Comparison of ENCODE assay signal across 8 mouse cellular contexts in genomic region chr2:156722752-156723151, GRCm38 (mm10). TPM values are rescaled to one million over a fixed set of nuclear protein-coding genes. Genes with fewer than 3 reads are reported as not detected.
A peak's percentile ranks its signal among the peaks of the same experiment; 100 is the strongest.
DNase-seq lines count a peak whose midpoint lies in the region; ATAC-seq and TF ChIP-seq lines count a peak whose summit lies in the region.

No protein-coding gene starts in this region.

- no peak overlapping the region for H3K27ac ChIP-seq in kidney, postnatal 0 days
- H3K27ac ChIP-seq in embryonic fibroblast, embryonic 13.5 days (ENCODE audit: insufficient read depth, low read length): no peak overlapping the region
- H3K27ac ChIP-seq in intestine, embryonic 14.5 days (ENCODE audit: low read depth): no peak overlapping the region
- H3K27ac ChIP-seq in midbrain, embryonic 16.5 days (ENCODE audit: low read length): peak overlapping the region; percentile 97; the same call in 1 of the 2 replicates
- no peak overlapping the region for H3K27ac ChIP-seq in thymus, adult 2 months (ENCODE audit: control insufficient read depth, insufficient read depth, low read length)

- peak overlapping the region; percentile 85 for H3K4me2 ChIP-seq in kidney, postnatal 0 days (ENCODE audit: low read length)
- peak overlapping the region; percentile 80 for H3K4me2 ChIP-seq in intestine, embryonic 14.5 days (ENCODE audit: low read length)
- peak overlapping the region; percentile 89 for H3K4me2 ChIP-seq in midbrain, embryonic 16.5 days (ENCODE audit: low read length)

- no peak for TF ChIP-seq CTCF in kidney, postnatal 0 days (IDR thresholded peaks at IDR 0.05; ENCODE audit: low read depth)
- TF ChIP-seq CTCF in embryonic fibroblast, embryonic 13.5 days (IDR thresholded peaks at IDR 0.05; ENCODE audit: borderline replicate concordance, insufficient read depth, low read length): no peak
- no peak for TF ChIP-seq CTCF in thymus, adult 2 months (IDR thresholded peaks at IDR 0.05; ENCODE audit: borderline replicate concordance, control insufficient read depth, extremely low read depth, insufficient read depth, low read length, poor library complexity)

- DNase-seq in kidney, postnatal 0 days (ENCODE audit: low spot score): no peak
- DNase-seq in kidney, adult 9 months: no peak
- no peak for DNase-seq in intestine, embryonic 14.5 days (ENCODE audit: low spot score)
- no peak for DNase-seq in thymus, adult 18-20 months
- no peak for DNase-seq in thymus, adult 2 months
- no peak for DNase-seq in left cerebral cortex, adult 11 months (ENCODE audit: low spot score)

- no peaks in the 10 kb centered on the region for H3K36me3 ChIP-seq in kidney, postnatal 0 days (ENCODE audit: insufficient read depth, low read length)
- no peaks in the 10 kb centered on the region for H3K36me3 ChIP-seq in intestine, embryonic 14.5 days (ENCODE audit: control insufficient read depth, insufficient read depth, low read length)
- no peaks in the 10 kb centered on the region for H3K36me3 ChIP-seq in midbrain, embryonic 16.5 days (ENCODE audit: control insufficient read depth, insufficient read depth, low read length)
- no peaks in the 10 kb centered on the region for H3K36me3 ChIP-seq in thymus, adult 2 months (ENCODE audit: control insufficient read depth, insufficient read depth, low read length)

- WGBS in kidney, postnatal 0 days: 58% methylated on average over 5 of the region's 5 CpGs
- 68% methylated on average over 5 of the region's 5 CpGs for WGBS in intestine, embryonic 14.5 days
- 25% methylated on average over 5 of the region's 5 CpGs for WGBS in midbrain, embryonic 16.5 days
- 71% methylated on average over 5 of the region's 5 CpGs for WGBS in thymus, adult 2 months

- TF ChIP-seq POLR2A in embryonic fibroblast, embryonic 13.5 days (IDR thresholded peaks at IDR 0.05; ENCODE audit: low read depth, low read length): no peak
- TF ChIP-seq POLR2A in thymus, adult 2 months (IDR thresholded peaks at IDR 0.05; ENCODE audit: control insufficient read depth, extremely low read depth, insufficient read depth, low read length, poor library complexity): no peak

- H3K4me1 ChIP-seq in kidney, postnatal 0 days (replicated peaks; ENCODE audit: insufficient read depth, low read length): peaks cover 37% of the 10 kb centered on the region; the same call in 1 of the 2 replicates
- H3K4me1 ChIP-seq in embryonic fibroblast, embryonic 13.5 days (ENCODE audit: control insufficient read depth, insufficient read depth, low read length): peaks cover 39% of the 10 kb centered on the region
- peaks cover 64% of the 10 kb centered on the region for H3K4me1 ChIP-seq in intestine, embryonic 14.5 days (replicated peaks; ENCODE audit: control insufficient read depth, insufficient read depth, low read length)
- H3K4me1 ChIP-seq in midbrain, embryonic 16.5 days (ENCODE audit: control insufficient read depth, insufficient read depth, low read length): peaks cover 67% of the 10 kb centered on the region
- peaks cover 23% of the 10 kb centered on the region for H3K4me1 ChIP-seq in thymus, adult 2 months (replicated peaks; ENCODE audit: control insufficient read depth, insufficient read depth, low read length)

- no peak for ATAC-seq in kidney, postnatal 0 days (replicated peaks; ENCODE audit: low FRiP score, low read depth)
- no peak for ATAC-seq in intestine, embryonic 14.5 days (replicated peaks; ENCODE audit: low FRiP score, low TSS enrichment, low read depth)
- no peak for ATAC-seq in midbrain, embryonic 16.5 days

- H3K9ac ChIP-seq in kidney, postnatal 0 days (ENCODE audit: low read depth, low read length): 0 out of 2 replicates have a peak overlapping the region, but pooled peaks have one; percentile 96
- peak overlapping the region; percentile 93 for H3K9ac ChIP-seq in intestine, embryonic 14.5 days (ENCODE audit: low read length)
- peak overlapping the region; percentile 100 for H3K9ac ChIP-seq in midbrain, embryonic 16.5 days (ENCODE audit: low read depth, low read length)

- H3K9me3 ChIP-seq in kidney, postnatal 0 days (replicated peaks; ENCODE audit: low read length): no peaks in the 10 kb centered on the region
- no peaks in the 10 kb centered on the region for H3K9me3 ChIP-seq in intestine, embryonic 14.5 days (ENCODE audit: control insufficient read depth, low read length)
- no peaks in the 10 kb centered on the region for H3K9me3 ChIP-seq in midbrain, embryonic 16.5 days (replicated peaks; ENCODE audit: control insufficient read depth, low read length, poor library complexity, severe bottlenecking)

- H3K27me3 ChIP-seq in kidney, postnatal 0 days (ENCODE audit: insufficient read depth, low read length): no peaks in the 10 kb centered on the region
- no peaks in the 10 kb centered on the region for H3K27me3 ChIP-seq in intestine, embryonic 14.5 days (replicated peaks; ENCODE audit: control insufficient read depth, insufficient read depth, low read length)
- H3K27me3 ChIP-seq in midbrain, embryonic 16.5 days (ENCODE audit: control insufficient read depth, insufficient read depth, low read depth, low read length): no peaks in the 10 kb centered on the region
- H3K27me3 ChIP-seq in thymus, adult 2 months (ENCODE audit: control insufficient read depth, insufficient read depth, low read length): no peaks in the 10 kb centered on the region

- peak overlapping the region; percentile 93 for H3K4me3 ChIP-seq in kidney, postnatal 0 days (replicated peaks; ENCODE audit: low read depth, low read length)
- H3K4me3 ChIP-seq in embryonic fibroblast, embryonic 13.5 days (ENCODE audit: insufficient read depth, low read length): peak overlapping the region; percentile 98
- peak overlapping the region; percentile 84 for H3K4me3 ChIP-seq in intestine, embryonic 14.5 days (ENCODE audit: low read depth, low read length)
- H3K4me3 ChIP-seq in midbrain, embryonic 16.5 days (ENCODE audit: low read depth, low read length): peak overlapping the region; percentile 98
- H3K4me3 ChIP-seq in thymus, adult 2 months (ENCODE audit: control insufficient read depth, insufficient read depth, low read length): no peak overlapping the region

RNA-seq across cellular contexts. Expression of gene Myl9, which starts 52.5 kb away (rescaled TPM):
- polyA plus RNA-seq in kidney, postnatal 0 days (2015; fragmentation: Nextera tagmentation; extraction: Ambion mirVana): 449 and 494 TPM in 2 replicates
- 830 and 1,112 TPM in 2 replicates for polyA plus RNA-seq in embryonic fibroblast, embryonic 13.5 days (2011; ENCODE audit: insufficient read length, low read depth, missing spikeins)
- polyA plus RNA-seq in intestine, embryonic 14.5 days (2014; fragmentation: Nextera tagmentation; extraction: Ambion mirVana): 1,449 and 1,579 TPM in 2 replicates
- polyA plus RNA-seq in midbrain, embryonic 16.5 days (2015; fragmentation: Nextera tagmentation; extraction: Ambion mirVana): 33.7 and 38.8 TPM in 2 replicates
- 32.3 and 32.4 TPM in 2 replicates for polyA plus RNA-seq in thymus, adult 2 months (2012; rRNA removed)

Comparison
In these comparisons a context has a peak if more than half of its experiments do, and no peak if none do; other contexts are left out.
1. RNA of gene Myl9, which starts 52.5 kb away (polyA plus RNA-seq): 1,449 to 1,579 TPM in intestine, embryonic 14.5 days, 830 to 1,112 TPM in embryonic fibroblast, embryonic 13.5 days and 449 to 494 TPM in kidney, postnatal 0 days; 33.7 to 38.8 TPM in midbrain, embryonic 16.5 days and 32.3 to 32.4 TPM in thymus, adult 2 months; every median in the first group is over 10 times any median in the second.
2. Peak in every context shown above with its lines, with median percentiles within 50 percentile points of each other: H3K4me2 ChIP-seq and H3K9ac ChIP-seq.